Mouse (Mus musculus): Measurements from ENCODE around the gene Col4a4. TPM values are rescaled to one million over a fixed set of nuclear protein-coding genes. Genes with fewer than 3 reads are reported as not detected.

Col4a4 gene
- polyA plus RNA-seq, 2 experiments: 0.14 to 0.18 TPM

DNA sequence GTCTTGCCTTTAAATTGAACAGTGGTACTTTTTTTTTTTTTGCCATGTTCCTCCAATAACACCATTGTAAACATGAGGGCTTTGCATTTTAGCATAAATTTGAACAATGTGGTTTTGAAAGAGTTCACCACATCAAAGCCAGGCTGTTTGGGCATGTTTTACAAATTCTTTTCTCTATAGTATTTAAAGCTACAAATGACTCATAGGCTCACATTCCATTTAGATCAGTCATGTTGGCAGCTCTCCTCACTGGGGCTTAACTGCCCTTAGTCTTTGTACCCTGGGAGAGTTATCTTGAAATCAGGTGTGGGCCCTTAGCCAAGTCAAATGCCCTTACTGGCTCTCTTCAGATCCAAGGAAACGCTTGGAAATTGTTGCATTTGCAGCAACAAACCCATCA is 157.6 kb downstream of the Col4a4 start:
- Histone ChIP-seq H3K9me3 (ENCODE audit: control insufficient read depth, low read length) (no peaks in the 10 kb centered on the region), H3K4me2 (replicated peaks; ENCODE audit: low read depth, low read length, severe bottlenecking) (no peak overlapping the region), H3K4me1 (ENCODE audit: control insufficient read depth, insufficient read depth, low read length) (peaks cover 17% of the 10 kb centered on the region), H3K36me3 (ENCODE audit: control insufficient read depth, insufficient read depth, low read length) (no peaks in the 10 kb centered on the region), H3K27me3 (ENCODE audit: control insufficient read depth, insufficient read depth, low read length) (no peaks in the 10 kb centered on the region), H3K9ac (ENCODE audit: low read depth, low read length, severe bottlenecking) (no peak overlapping the region), H3K4me3 (replicated peaks; ENCODE audit: low read length) (no peak overlapping the region), H3K27ac (replicated peaks; ENCODE audit: low read depth, low read length) (0 out of 2 replicates have a peak overlapping the region, but pooled peaks have one; percentile 14)
- DNase-seq (ENCODE audit: low spot score) (peak; percentile 91), ATAC-seq (ENCODE audit: low FRiP score, low read depth) (peak; percentile 80)
- WGBS: 36% methylated on average over 1 of the region's 1 CpGs
- TF ChIP-seq POLR2A (IDR thresholded peaks at IDR 0.05; ENCODE audit: borderline replicate concordance, extremely low read depth, insufficient read depth, insufficient read length): no peak

DNA sequence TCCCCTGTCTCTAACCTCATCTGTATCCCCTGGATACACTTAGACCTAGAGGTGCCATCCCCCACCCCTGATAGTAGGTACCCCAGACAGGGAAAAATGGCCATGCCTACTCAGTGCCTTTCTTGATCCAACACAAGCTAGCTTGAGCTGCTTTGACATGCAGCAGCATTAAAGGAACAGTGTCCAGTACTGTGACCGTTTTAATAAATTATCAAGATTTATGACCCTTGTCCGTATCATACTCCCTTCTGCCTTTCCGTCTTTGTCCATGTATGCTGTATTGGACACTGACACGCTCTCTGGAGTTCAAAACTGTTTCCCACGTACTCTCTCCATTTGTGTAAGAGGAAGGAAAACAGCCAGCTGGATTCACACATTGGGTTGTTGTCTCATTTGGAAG is 158.9 kb downstream of the Col4a4 start:
- H3K4me1 ChIP-seq (ENCODE audit: control insufficient read depth, insufficient read depth, low read length): peaks cover 15% of the 10 kb centered on the region
- H3K27ac ChIP-seq (replicated peaks; ENCODE audit: low read depth, low read length): no peak overlapping the region
- no peaks in the 10 kb centered on the region for H3K36me3 ChIP-seq (ENCODE audit: control insufficient read depth, insufficient read depth, low read length)
- H3K27me3 ChIP-seq (ENCODE audit: control insufficient read depth, insufficient read depth, low read length): no peaks in the 10 kb centered on the region
- no peaks in the 10 kb centered on the region for H3K9me3 ChIP-seq (ENCODE audit: control insufficient read depth, low read length)
- H3K9ac ChIP-seq (ENCODE audit: low read depth, low read length, severe bottlenecking): no peak overlapping the region
- no peak for DNase-seq (ENCODE audit: low spot score)
- WGBS: 87% methylated on average over 5 of the region's 5 CpGs
- no peak overlapping the region for H3K4me3 ChIP-seq (replicated peaks; ENCODE audit: low read length)
- TF ChIP-seq POLR2A (IDR thresholded peaks at IDR 0.05; ENCODE audit: borderline replicate concordance, extremely low read depth, insufficient read depth, insufficient read length): no peak
- no peak for ATAC-seq (ENCODE audit: low FRiP score, low read depth)
- no peak overlapping the region for H3K4me2 ChIP-seq (replicated peaks; ENCODE audit: low read depth, low read length, severe bottlenecking)

DNA sequence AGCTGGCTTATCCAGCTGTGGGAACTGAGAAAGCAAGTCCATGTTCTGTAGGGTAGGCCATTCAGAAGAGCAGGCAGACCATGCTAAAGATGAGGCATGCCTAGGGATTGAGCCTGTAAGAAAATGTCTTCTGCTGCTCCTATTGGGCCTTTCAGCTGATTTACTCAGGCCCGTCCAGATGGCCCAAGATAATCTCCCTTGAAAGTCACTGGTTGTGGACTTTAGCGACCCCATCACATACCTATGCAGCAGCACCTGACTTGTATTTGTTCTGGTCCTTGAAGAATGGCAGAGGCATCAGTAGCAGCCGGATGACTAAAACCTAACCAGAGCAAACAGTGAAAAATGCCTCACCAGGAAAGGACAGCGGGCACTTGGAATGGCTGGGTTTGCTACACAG is 171.0 kb downstream of the Col4a4 start:
- Histone ChIP-seq H3K9ac (ENCODE audit: low read depth, low read length, severe bottlenecking) (no peak overlapping the region), H3K4me1 (ENCODE audit: control insufficient read depth, insufficient read depth, low read length) (peaks cover 9% of the 10 kb centered on the region; the same call in 1 of the 2 replicates), H3K4me2 (replicated peaks; ENCODE audit: low read depth, low read length, severe bottlenecking) (no peak overlapping the region), H3K36me3 (ENCODE audit: control insufficient read depth, insufficient read depth, low read length) (no peaks in the 10 kb centered on the region), H3K27me3 (ENCODE audit: control insufficient read depth, insufficient read depth, low read length) (no peaks in the 10 kb centered on the region), H3K27ac (replicated peaks; ENCODE audit: low read depth, low read length) (no peak overlapping the region), H3K9me3 (ENCODE audit: control insufficient read depth, low read length) (no peaks in the 10 kb centered on the region), H3K4me3 (replicated peaks; ENCODE audit: low read length) (no peak overlapping the region)
- no peak for TF ChIP-seq POLR2A (IDR thresholded peaks at IDR 0.05; ENCODE audit: borderline replicate concordance, extremely low read depth, insufficient read depth, insufficient read length)
- 79% methylated on average over 4 of the region's 4 CpGs for WGBS
- ATAC-seq (ENCODE audit: low FRiP score, low read depth): no peak
- no peak for DNase-seq (ENCODE audit: low spot score)

DNA sequence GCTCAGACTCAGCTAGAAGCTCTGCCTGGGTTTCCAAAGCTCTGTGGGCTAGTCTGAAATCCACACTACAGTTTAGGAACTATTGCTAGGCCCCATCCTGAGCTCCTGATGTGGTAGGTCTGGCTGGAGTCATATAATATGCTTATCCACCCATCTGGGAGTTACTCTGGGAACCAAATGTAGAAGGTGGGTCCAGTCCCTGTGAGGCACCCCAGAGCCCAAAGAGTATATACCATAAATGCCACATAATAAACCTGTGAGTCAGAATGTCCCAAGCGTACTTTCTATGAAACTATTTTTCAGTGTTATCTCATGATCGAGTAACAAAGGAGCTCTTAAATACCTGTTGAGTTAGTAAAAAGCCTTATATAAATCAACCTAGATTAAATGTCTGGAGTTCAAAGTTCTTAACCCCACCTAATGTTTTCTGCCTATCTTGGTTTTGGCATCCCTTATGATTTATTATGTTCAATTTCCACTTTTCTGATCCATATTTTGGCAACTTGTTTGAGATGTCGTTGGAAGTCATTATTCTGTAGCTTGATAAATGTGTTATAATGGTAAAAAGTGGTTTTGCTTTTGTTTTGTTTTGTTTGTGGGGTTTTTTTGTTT is 172.1 kb downstream of the Col4a4 start:
- Histone ChIP-seq H3K4me3 (replicated peaks; ENCODE audit: low read length) (no peak overlapping the region), H3K4me2 (replicated peaks; ENCODE audit: low read depth, low read length, severe bottlenecking) (no peak overlapping the region), H3K27me3 (ENCODE audit: control insufficient read depth, insufficient read depth, low read length) (no peaks in the 10 kb centered on the region), H3K36me3 (ENCODE audit: control insufficient read depth, insufficient read depth, low read length) (no peaks in the 10 kb centered on the region), H3K27ac (replicated peaks; ENCODE audit: low read depth, low read length) (no peak overlapping the region), H3K4me1 (ENCODE audit: control insufficient read depth, insufficient read depth, low read length) (peaks cover 9% of the 10 kb centered on the region; the same call in 1 of the 2 replicates), H3K9ac (ENCODE audit: low read depth, low read length, severe bottlenecking) (no peak overlapping the region), H3K9me3 (ENCODE audit: control insufficient read depth, low read length) (no peaks in the 10 kb centered on the region)
- DNase-seq (ENCODE audit: low spot score): no peak
- no peak for TF ChIP-seq POLR2A (IDR thresholded peaks at IDR 0.05; ENCODE audit: borderline replicate concordance, extremely low read depth, insufficient read depth, insufficient read length)
- WGBS: 74% methylated on average over 3 of the region's 3 CpGs
- ATAC-seq (ENCODE audit: low FRiP score, low read depth): no peak

DNA sequence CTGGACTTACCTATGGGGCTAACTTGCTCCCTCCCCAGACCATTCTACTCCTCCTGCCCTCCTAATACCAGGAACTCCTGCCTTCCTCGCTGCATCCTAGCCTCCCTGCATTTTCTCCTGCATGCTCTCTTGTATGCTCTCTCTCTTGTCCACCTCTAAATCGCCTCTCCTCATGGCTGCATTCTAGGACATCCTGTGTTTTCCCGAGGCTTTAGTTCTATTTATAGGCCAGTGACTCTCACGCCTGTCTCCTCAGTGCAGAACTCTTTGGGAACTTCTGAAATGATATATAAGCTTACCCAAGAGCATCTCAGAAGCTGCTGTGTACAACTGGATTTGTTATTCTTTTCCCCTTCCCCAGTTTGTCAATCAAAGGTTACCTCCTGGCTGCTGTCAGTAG is 174.6 kb downstream of the Col4a4 start:
- H3K9ac ChIP-seq (ENCODE audit: low read depth, low read length, severe bottlenecking): no peak overlapping the region
- no peaks in the 10 kb centered on the region for H3K27me3 ChIP-seq (ENCODE audit: control insufficient read depth, insufficient read depth, low read length)
- WGBS: 69% methylated on average over 4 of the region's 4 CpGs
- H3K4me3 ChIP-seq (replicated peaks; ENCODE audit: low read length): no peak overlapping the region
- H3K4me1 ChIP-seq (ENCODE audit: control insufficient read depth, insufficient read depth, low read length): peaks cover 9% of the 10 kb centered on the region; the same call in 1 of the 2 replicates
- no peak for DNase-seq (ENCODE audit: low spot score)
- no peak overlapping the region for H3K27ac ChIP-seq (replicated peaks; ENCODE audit: low read depth, low read length)
- TF ChIP-seq POLR2A (IDR thresholded peaks at IDR 0.05; ENCODE audit: borderline replicate concordance, extremely low read depth, insufficient read depth, insufficient read length): no peak
- no peak for ATAC-seq (ENCODE audit: low FRiP score, low read depth)
- no peak overlapping the region for H3K4me2 ChIP-seq (replicated peaks; ENCODE audit: low read depth, low read length, severe bottlenecking)
- H3K36me3 ChIP-seq (ENCODE audit: control insufficient read depth, insufficient read depth, low read length): no peaks in the 10 kb centered on the region
- no peaks in the 10 kb centered on the region for H3K9me3 ChIP-seq (ENCODE audit: control insufficient read depth, low read length)

Data from limb, embryonic 14.5 days (tissue).